Mouse (Mus musculus) embryonic fibroblast, embryonic 13.5 days (primary cell): ENCODE data around the gene Nkpd1.

Source experiments
- CTCF ChIP-seq: IDR thresholded peaks from 2 replicates; pipeline ENCODE4 v1.5.1; 2011; ENCODE audit warnings: mild to moderate bottlenecking, control low read depth, low read length, moderate library complexity, borderline replicate concordance; ENCODE audit not compliant: insufficient read depth
- POLR2A ChIP-seq: IDR thresholded peaks from 2 replicates; pipeline ENCODE4 v1.6.1; 2011; ENCODE audit warnings: low read depth, mild to moderate bottlenecking, control low read depth, low read length, moderate library complexity

- TF ChIP-seq CTCF (no peak), POLR2A (no peak)
These were observed 46.2 kb downstream of the Nkpd1 start for GRCm38 (mm10) chr7:19563884-19564283.
